Mouse (Mus musculus): ENCODE results near the gene Ano6.

DNA sequence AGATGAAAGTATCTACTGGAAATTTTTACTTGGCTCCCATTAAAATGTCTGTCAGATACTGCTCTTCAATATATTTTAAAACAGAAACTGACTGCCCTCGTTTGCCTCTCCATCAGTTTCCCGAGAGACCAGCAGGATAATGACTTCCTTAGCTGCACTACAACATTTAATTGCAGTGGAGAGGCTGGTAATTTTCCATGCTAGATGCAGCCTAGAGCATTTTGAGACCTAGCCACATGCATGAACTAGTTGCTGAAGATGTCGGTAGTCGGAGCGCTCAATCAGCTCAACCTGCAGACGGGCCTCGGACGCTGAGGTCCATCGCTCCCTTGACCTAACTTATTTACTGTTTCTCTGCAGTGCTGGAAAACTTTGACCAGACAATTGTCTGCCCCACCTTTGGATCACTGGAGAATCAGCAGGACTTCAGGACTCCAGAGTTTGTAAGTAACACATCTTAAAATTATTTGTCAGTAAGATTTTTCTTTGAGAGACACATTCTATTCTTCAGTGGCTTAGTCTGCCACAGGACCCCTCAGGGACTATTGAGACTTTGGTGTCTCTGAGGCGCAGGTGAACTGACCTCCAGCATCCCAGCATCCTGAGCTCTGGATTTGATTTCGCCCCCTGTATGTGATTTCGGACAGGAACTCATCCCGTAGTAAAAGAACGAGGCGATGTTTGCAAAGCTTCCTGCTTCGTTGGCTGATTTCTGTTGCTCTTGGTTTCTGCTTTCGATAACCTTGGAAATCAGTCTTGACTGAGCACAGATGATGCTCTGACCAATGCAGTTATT lies 73.4 kb downstream of the Ano6 start:
- TF ChIP-seq CTCF (IDR thresholded peaks at IDR 0.05; ENCODE audit: low read depth), result no peak
- TF ChIP-seq EP300 (IDR thresholded peaks at IDR 0.05; ENCODE audit: low read depth), result no peak
